ENCODE assay signal across 9 mouse cellular contexts in the genomic region with DNA sequence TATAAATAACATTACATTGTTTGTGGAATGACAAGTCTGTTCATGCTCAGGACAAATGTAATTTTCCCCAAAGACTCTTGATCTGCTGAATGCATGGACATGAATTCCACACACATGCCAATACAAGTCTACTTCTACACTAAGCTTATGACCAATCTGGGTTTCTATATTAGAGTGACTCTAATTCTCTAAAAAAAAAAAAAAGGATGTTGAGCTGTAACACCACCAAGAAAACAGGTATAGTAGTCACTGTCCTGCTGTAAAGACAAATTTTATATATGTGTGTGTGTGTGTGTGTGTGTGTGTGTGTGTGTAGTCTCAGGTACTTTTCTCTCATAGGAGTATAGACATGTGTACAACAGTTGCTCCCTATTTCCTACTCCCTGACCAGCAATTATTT. TPM values are rescaled to one million over a fixed set of nuclear protein-coding genes. Genes with fewer than 3 reads are reported as not detected.
A peak's percentile ranks its signal among the peaks of the same experiment; 100 is the strongest.
DNase-seq lines count a peak whose midpoint lies in the region; ATAC-seq and TF ChIP-seq lines count a peak whose summit lies in the region.
"Had no signal": no experiment of that assay in that cellular context is flagged by ENCODE, and none has a peak within 500 bp of the region (broad histone marks: within the 10 kb centered on the region; RNA-seq: fewer than 3 reads in every experiment).

No protein-coding gene starts in this region.

- peaks cover 15% of the 10 kb centered on the region for H3K36me3 ChIP-seq in lung, embryonic 15.5 days
- peaks cover 10% of the 10 kb centered on the region for H3K36me3 ChIP-seq in hindbrain, embryonic 11.5 days (ENCODE audit: control insufficient read depth, insufficient read depth, low read length)
- H3K36me3 ChIP-seq in liver, embryonic 15.5 days (replicated peaks) = peaks cover 36% of the 10 kb centered on the region
- no peaks in the 10 kb centered on the region for H3K36me3 ChIP-seq in stomach, postnatal 0 days (ENCODE audit: control insufficient read depth, insufficient read depth, low read length)

- peak overlapping the region; percentile 67 for H3K4me3 ChIP-seq in lung, embryonic 15.5 days
- no peak overlapping the region for H3K4me3 ChIP-seq in lung, adult 2 months (replicated peaks; ENCODE audit: extremely low read depth, low read depth, low read length)
- peak overlapping the region; percentile 75 for H3K4me3 ChIP-seq in hindbrain, embryonic 11.5 days (ENCODE audit: low read depth, low read length)
- H3K4me3 ChIP-seq in liver, embryonic 15.5 days (replicated peaks) = peak overlapping the region; percentile 88
- no peak overlapping the region for H3K4me3 ChIP-seq in stomach, postnatal 0 days (ENCODE audit: low read depth, low read length)
- H3K4me3 ChIP-seq in left cerebral cortex, adult 2 months = no peak overlapping the region

- no peak for TF ChIP-seq EP300 in stomach, postnatal 0 days (optimal IDR thresholded peaks at IDR 0.05)

- TF ChIP-seq CTCF in lung, adult 2 months (IDR thresholded peaks at IDR 0.05; ENCODE audit: insufficient read depth, low read length) = no peak
- TF ChIP-seq CTCF in stomach, postnatal 0 days (IDR thresholded peaks at IDR 0.05; ENCODE audit: low read depth) = no peak
- no peak for TF ChIP-seq CTCF in left cerebral cortex, adult 2 months (IDR thresholded peaks at IDR 0.05)

- no peaks in the 10 kb centered on the region for H3K27me3 ChIP-seq in lung, embryonic 15.5 days
- H3K27me3 ChIP-seq in hindbrain, embryonic 11.5 days (ENCODE audit: control insufficient read depth, insufficient read depth, low read length) = no peaks in the 10 kb centered on the region
- H3K27me3 ChIP-seq in liver, embryonic 15.5 days = no peaks in the 10 kb centered on the region
- H3K27me3 ChIP-seq in stomach, postnatal 0 days (ENCODE audit: control insufficient read depth, insufficient read depth, low read length) = no peaks in the 10 kb centered on the region
- H3K27me3 ChIP-seq: Patski had no signal

- peak overlapping the region; percentile 79 for H3K4me2 ChIP-seq in lung, embryonic 15.5 days
- H3K4me2 ChIP-seq in hindbrain, embryonic 11.5 days (replicated peaks; ENCODE audit: low read depth, low read length) = no peak overlapping the region
- H3K4me2 ChIP-seq in liver, embryonic 15.5 days = peak overlapping the region; percentile 87
- H3K4me2 ChIP-seq in stomach, postnatal 0 days (replicated peaks; ENCODE audit: low read depth) = peak overlapping the region; percentile 84; the same call in 1 of the 2 replicates

- no peaks in the 10 kb centered on the region for H3K9me3 ChIP-seq in lung, embryonic 15.5 days
- no peaks in the 10 kb centered on the region for H3K9me3 ChIP-seq in hindbrain, embryonic 11.5 days (ENCODE audit: control insufficient read depth, low read length)
- no peaks in the 10 kb centered on the region for H3K9me3 ChIP-seq in liver, embryonic 15.5 days (replicated peaks)
- no peaks in the 10 kb centered on the region for H3K9me3 ChIP-seq in stomach, postnatal 0 days (ENCODE audit: control insufficient read depth, low read length)

- no peak for ATAC-seq in lung, embryonic 15.5 days (ENCODE audit: borderline replicate concordance, extremely low read depth, low FRiP score, low TSS enrichment)
- ATAC-seq in hindbrain, embryonic 11.5 days (ENCODE audit: low FRiP score) = no peak
- no peak for ATAC-seq in liver, embryonic 15.5 days (ENCODE audit: insufficient read depth)
- no peak for ATAC-seq in stomach, postnatal 0 days (ENCODE audit: low FRiP score, low TSS enrichment)
- ATAC-seq: Patski had no signal

- no peak overlapping the region for H3K27ac ChIP-seq in lung, embryonic 15.5 days
- no peak overlapping the region for H3K27ac ChIP-seq in hindbrain, embryonic 11.5 days (ENCODE audit: low read depth, low read length)
- H3K27ac ChIP-seq in liver, embryonic 15.5 days (replicated peaks) = no peak overlapping the region
- H3K27ac ChIP-seq in stomach, postnatal 0 days (replicated peaks) = no peak overlapping the region; the same call in 1 of the 2 replicates
- no peak overlapping the region for H3K27ac ChIP-seq in left cerebral cortex, adult 2 months

- TF ChIP-seq POLR2A in lung, adult 2 months (IDR thresholded peaks at IDR 0.05; ENCODE audit: borderline replicate concordance, extremely low read depth, low read depth, low read length) = no peak

- intact Hi-C loops in left cerebral cortex, adult 2 months (cut with DNase I) = loop anchor here (5.0 kb wide), 2 partner anchors 66 to 74 kb away; partner anchors contain the start of genes Mroh8, Rpn2 and Samhd1

- H3K9ac ChIP-seq in lung, embryonic 15.5 days = peak overlapping the region; percentile 89; the same call in 1 of the 2 replicates
- H3K9ac ChIP-seq in hindbrain, embryonic 11.5 days (ENCODE audit: low read depth, low read length) = no peak overlapping the region
- peak overlapping the region; percentile 95 for H3K9ac ChIP-seq in liver, embryonic 15.5 days
- H3K9ac ChIP-seq in stomach, postnatal 0 days (ENCODE audit: low read length) = no peak overlapping the region

- no peak for DNase-seq in lung, adult 2 months
- DNase-seq in hindbrain, embryonic 11.5 days (ENCODE audit: low spot score) = no peak
- DNase-seq in stomach, postnatal 0 days (ENCODE audit: low spot score) = no peak
- no peak for DNase-seq in left cerebral cortex, adult 2 months (ENCODE audit: extremely low spot score in 1 of 2, low spot score in 2 of 2)
- DNase-seq in gastrocnemius, adult 8-10 months (ENCODE audit: low spot score in 2 of 2) = no peak
- no peak for DNase-seq in lung, postnatal 10 days

- H3K4me1 ChIP-seq in lung, embryonic 15.5 days = peaks cover 19% of the 10 kb centered on the region
- peaks cover 8% of the 10 kb centered on the region for H3K4me1 ChIP-seq in lung, adult 2 months (ENCODE audit: control insufficient read depth, insufficient read depth, low read length)
- H3K4me1 ChIP-seq in hindbrain, embryonic 11.5 days (replicated peaks; ENCODE audit: control insufficient read depth, insufficient read depth, low read length) = no peaks in the 10 kb centered on the region
- H3K4me1 ChIP-seq in liver, embryonic 15.5 days (replicated peaks) = peaks cover 34% of the 10 kb centered on the region
- no peaks in the 10 kb centered on the region for H3K4me1 ChIP-seq in stomach, postnatal 0 days (replicated peaks; ENCODE audit: control insufficient read depth, insufficient read depth)

RNA-seq across cellular contexts. Expression of gene Rbl1, which starts 1.3 kb away (rescaled TPM):
- polyA plus RNA-seq in lung, embryonic 15.5 days (2015; fragmentation: Nextera tagmentation; extraction: Ambion mirVana) = 30.9 and 32.0 TPM in 2 replicates
- polyA plus RNA-seq in lung, adult 2 months (2012; rRNA removed) = 4.3 TPM in 2 replicates
- polyA plus RNA-seq in hindbrain, embryonic 11.5 days (2014; fragmentation: Nextera tagmentation; extraction: Ambion mirVana) = 29.9 and 31.8 TPM in 2 replicates
- polyA plus RNA-seq in liver, embryonic 15.5 days (2015; fragmentation: Nextera tagmentation; extraction: Ambion mirVana) = 19.7 and 20.9 TPM in 2 replicates
- 9.1 and 10.2 TPM in 2 replicates for polyA plus RNA-seq in stomach, postnatal 0 days (2015; fragmentation: Nextera tagmentation; extraction: Ambion mirVana)
- 1 to 10 TPM; 1.6 to 2.4 TPM for total RNA-seq in left cerebral cortex, adult 2 months (2021)
- total RNA-seq in gastrocnemius, adult 8-10 months (2022) = 1 to 10 TPM; 2.1 to 3.3 (median 2.6) TPM

Comparison
In these comparisons a context has a peak if more than half of its experiments do, and no peak if none do; other contexts are left out.
1. H3K4me3 ChIP-seq: peak in lung, embryonic 15.5 days (single experiment), hindbrain, embryonic 11.5 days (single experiment) and liver, embryonic 15.5 days (single experiment); none in lung, adult 2 months (single experiment), stomach, postnatal 0 days (single experiment) and left cerebral cortex, adult 2 months (single experiment).
2. H3K9ac ChIP-seq: peak in lung, embryonic 15.5 days (single experiment) and liver, embryonic 15.5 days (single experiment); none in hindbrain, embryonic 11.5 days (single experiment) and stomach, postnatal 0 days (single experiment).